Mouse (Mus musculus): ENCODE data around the gene Rhbdd1. TPM values are rescaled to one million over a fixed set of nuclear protein-coding genes. Genes with fewer than 3 reads are reported as not detected.

Gene Rhbdd1
- polyA plus RNA-seq, 1 experiment from 2014 or later = 7.6 TPM

DNA sequence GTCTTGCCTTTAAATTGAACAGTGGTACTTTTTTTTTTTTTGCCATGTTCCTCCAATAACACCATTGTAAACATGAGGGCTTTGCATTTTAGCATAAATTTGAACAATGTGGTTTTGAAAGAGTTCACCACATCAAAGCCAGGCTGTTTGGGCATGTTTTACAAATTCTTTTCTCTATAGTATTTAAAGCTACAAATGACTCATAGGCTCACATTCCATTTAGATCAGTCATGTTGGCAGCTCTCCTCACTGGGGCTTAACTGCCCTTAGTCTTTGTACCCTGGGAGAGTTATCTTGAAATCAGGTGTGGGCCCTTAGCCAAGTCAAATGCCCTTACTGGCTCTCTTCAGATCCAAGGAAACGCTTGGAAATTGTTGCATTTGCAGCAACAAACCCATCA is 112.8 kb downstream of the Rhbdd1 start:
- peak; percentile 84 for ATAC-seq (ENCODE audit: insufficient read depth)
- no peaks in the 10 kb centered on the region for H3K36me3 ChIP-seq (ENCODE audit: insufficient read depth)
- H3K27ac ChIP-seq (ENCODE audit: low read depth) = peak overlapping the region; percentile 75

DNA sequence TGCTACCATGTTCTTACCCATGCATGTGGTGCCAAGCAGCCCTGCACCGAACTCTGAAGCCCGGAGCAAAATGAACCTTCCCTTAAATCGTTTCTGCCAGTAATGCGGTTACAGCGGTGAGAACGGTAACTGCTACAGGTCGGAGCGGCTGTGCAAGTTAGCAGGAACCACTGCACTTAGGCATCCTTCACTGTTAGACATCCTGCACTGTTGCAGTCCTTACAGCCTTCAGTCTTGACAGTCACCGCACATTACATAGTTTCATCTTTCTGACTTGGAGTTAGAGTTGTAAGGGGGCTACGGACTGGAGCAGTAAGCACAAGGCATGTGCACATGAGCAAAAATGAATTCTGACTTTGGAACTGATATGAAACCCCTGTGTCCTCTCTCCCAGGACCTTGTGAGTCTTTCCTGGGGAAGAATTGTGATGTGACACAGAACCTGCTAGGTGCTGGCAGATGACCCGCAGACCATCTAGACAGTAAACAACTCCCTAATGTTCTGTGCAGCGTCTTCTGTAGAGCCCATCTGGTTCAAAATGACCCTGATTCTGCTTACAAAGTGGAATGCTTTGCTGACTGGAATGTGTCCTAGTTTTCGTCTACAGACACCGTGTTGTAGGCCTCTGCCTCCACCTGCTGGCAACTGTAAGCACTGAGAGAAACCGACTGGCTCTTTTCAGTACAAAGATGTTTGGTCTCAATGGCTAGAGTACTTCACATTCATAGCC is 116.8 kb downstream of the Rhbdd1 start:
- DNase-seq = peak; percentile 91
- H3K27me3 ChIP-seq (ENCODE audit: insufficient read depth, low read length) = no peaks in the 10 kb centered on the region
- no peak overlapping the region for H3K9ac ChIP-seq
- ATAC-seq (ENCODE audit: insufficient read depth) = peak; percentile 70; the same call in 1 of the 2 replicates
- no peaks in the 10 kb centered on the region for H3K36me3 ChIP-seq (ENCODE audit: insufficient read depth)
- no peak overlapping the region; the same call in 1 of the 2 replicates for H3K27ac ChIP-seq (ENCODE audit: low read depth)
- TF ChIP-seq CTCF (IDR thresholded peaks at IDR 0.05; ENCODE audit: low read depth) = peak; percentile 94
- H3K4me3 ChIP-seq (ENCODE audit: low read depth, low read length) = no peak overlapping the region
- H3K4me1 ChIP-seq (ENCODE audit: insufficient read depth) = peaks cover 5% of the 10 kb centered on the region; the same call in 1 of the 2 replicates
- no peak overlapping the region for H3K4me2 ChIP-seq
- H3K9me3 ChIP-seq (ENCODE audit: low read depth, low read length) = no peaks in the 10 kb centered on the region
- whole genome bisulfite sequencing = 58% methylated on average over 15 of the region's 15 CpGs

More for the DNA sequence above, 112.8 kb downstream of the Rhbdd1 start:
- H3K4me2 ChIP-seq = no peak overlapping the region
- no peak overlapping the region for H3K4me3 ChIP-seq (ENCODE audit: low read depth, low read length)
- no peak for TF ChIP-seq CTCF (IDR thresholded peaks at IDR 0.05; ENCODE audit: low read depth)
- H3K9me3 ChIP-seq (ENCODE audit: low read depth, low read length) = no peaks in the 10 kb centered on the region
- WGBS = 6% methylated on average over 1 of the region's 1 CpGs
- no peak overlapping the region for H3K9ac ChIP-seq
- DNase-seq = peak; percentile 81
- H3K4me1 ChIP-seq (ENCODE audit: insufficient read depth) = peaks cover 5% of the 10 kb centered on the region; the same call in 1 of the 2 replicates
- H3K27me3 ChIP-seq (ENCODE audit: insufficient read depth, low read length) = no peaks in the 10 kb centered on the region

DNA sequence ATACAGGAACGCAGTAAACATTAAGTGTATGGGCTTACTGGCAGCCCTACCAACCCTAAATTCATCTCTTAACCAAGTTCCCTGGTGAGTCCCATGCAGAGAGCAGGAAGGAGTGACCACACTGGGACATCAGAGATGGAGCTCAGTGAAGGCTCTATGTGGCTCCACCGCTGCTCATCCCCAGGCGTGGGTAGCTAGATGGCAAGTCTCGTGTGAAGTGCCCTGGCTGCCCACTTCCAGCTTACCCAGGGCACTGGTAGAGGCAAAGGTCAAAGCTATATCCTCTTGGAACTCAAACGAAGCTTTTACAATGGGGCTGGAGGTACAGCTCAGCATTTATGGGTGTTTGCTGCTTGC is 117.4 kb downstream of the Rhbdd1 start:
- no peak for TF ChIP-seq CTCF (IDR thresholded peaks at IDR 0.05; ENCODE audit: low read depth)
- Histone ChIP-seq H3K4me2 (no peak overlapping the region), H3K4me3 (ENCODE audit: low read depth, low read length) (no peak overlapping the region), H3K4me1 (ENCODE audit: insufficient read depth) (peaks cover 5% of the 10 kb centered on the region; the same call in 1 of the 2 replicates), H3K36me3 (ENCODE audit: insufficient read depth) (no peaks in the 10 kb centered on the region), H3K9ac (no peak overlapping the region), H3K27ac (ENCODE audit: low read depth) (no peak overlapping the region), H3K9me3 (ENCODE audit: low read depth, low read length) (no peaks in the 10 kb centered on the region), H3K27me3 (ENCODE audit: insufficient read depth, low read length) (no peaks in the 10 kb centered on the region)
- WGBS = 62% methylated on average over 5 of the region's 5 CpGs
- no peak for ATAC-seq (ENCODE audit: insufficient read depth)
- DNase-seq = no peak

DNA sequence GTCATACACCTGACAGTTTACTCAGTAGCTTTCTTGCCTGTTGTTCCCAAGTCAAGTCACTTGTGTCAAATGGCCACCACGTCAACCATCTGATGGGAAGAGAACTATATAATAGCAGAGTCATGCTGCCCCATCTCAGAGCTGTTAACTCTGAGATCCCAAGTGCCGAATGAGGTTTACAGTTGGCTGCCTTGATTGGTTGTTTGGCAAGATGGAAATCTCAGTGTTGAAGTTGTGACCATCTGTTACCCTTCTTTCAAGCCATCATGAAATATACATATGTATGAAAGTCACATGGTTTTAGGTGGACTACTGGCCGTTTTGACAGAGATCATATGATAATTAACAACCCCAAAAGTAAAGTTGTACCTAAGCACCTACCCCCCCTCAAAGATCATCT is 121.0 kb downstream of the Rhbdd1 start:
- DNase-seq (no peak), ATAC-seq (ENCODE audit: insufficient read depth) (no peak)
- Histone ChIP-seq H3K27ac (ENCODE audit: low read depth) (no peak overlapping the region), H3K4me2 (no peak overlapping the region), H3K4me1 (ENCODE audit: insufficient read depth) (no peaks in the 10 kb centered on the region), H3K9me3 (ENCODE audit: low read depth, low read length) (no peaks in the 10 kb centered on the region), H3K36me3 (ENCODE audit: insufficient read depth) (no peaks in the 10 kb centered on the region), H3K4me3 (ENCODE audit: low read depth, low read length) (no peak overlapping the region), H3K9ac (no peak overlapping the region), H3K27me3 (ENCODE audit: insufficient read depth, low read length) (no peaks in the 10 kb centered on the region)
- no peak for TF ChIP-seq CTCF (IDR thresholded peaks at IDR 0.05; ENCODE audit: low read depth)
- WGBS = 78% methylated on average over 3 of the region's 3 CpGs

DNA sequence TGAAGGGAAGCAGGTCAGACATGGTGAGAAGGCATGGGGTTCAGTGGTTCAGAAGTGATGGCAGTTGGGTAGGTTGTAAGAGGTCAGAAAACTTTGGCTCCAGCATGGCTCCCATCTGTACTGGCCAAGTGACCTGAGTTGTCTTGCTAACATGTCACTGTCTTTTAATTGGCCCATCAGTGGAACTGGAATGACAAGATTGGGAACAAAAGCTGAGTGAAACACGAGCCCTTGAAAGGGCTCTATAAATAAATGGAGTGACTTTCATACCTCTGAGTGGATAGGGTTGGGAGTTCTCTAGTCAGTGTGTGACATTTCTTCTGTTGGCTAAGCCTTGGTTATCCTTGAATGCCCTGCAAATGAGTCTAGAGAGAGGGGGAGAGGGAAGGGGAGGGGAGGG is 123.9 kb downstream of the Rhbdd1 start:
- Histone ChIP-seq H3K4me2 (no peak overlapping the region), H3K9me3 (ENCODE audit: low read depth, low read length) (no peaks in the 10 kb centered on the region)
- 45% methylated on average over 1 of the region's 1 CpGs for WGBS

DNA sequence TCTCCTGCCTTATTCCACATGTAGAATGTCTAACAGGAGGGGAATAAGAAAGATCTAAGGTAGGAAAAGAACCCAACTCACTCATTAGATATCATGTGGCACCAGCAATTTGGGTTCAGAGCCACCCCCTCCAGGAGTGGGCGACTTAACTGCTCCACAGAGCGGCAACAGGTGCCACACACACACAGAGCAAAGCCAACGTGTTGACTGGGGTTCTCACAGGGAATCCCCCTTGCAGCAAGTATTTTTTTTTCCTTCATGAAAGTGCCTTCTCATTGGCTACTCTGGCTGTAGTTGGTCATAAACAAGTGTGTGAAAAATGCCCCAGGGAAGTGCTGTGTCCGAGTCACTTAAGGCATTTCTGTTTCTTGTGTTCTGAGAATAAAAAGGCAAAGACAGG is 127.3 kb downstream of the Rhbdd1 start:
- Histone ChIP-seq H3K9ac (no peak overlapping the region), H3K4me1 (ENCODE audit: insufficient read depth) (no peaks in the 10 kb centered on the region), H3K4me2 (no peak overlapping the region), H3K36me3 (ENCODE audit: insufficient read depth) (no peaks in the 10 kb centered on the region), H3K4me3 (ENCODE audit: low read depth, low read length) (no peak overlapping the region), H3K27me3 (ENCODE audit: insufficient read depth, low read length) (no peaks in the 10 kb centered on the region), H3K27ac (ENCODE audit: low read depth) (no peak overlapping the region), H3K9me3 (ENCODE audit: low read depth, low read length) (no peaks in the 10 kb centered on the region)
- ATAC-seq (ENCODE audit: insufficient read depth) (no peak), DNase-seq (no peak)
- WGBS = 69% methylated on average over 4 of the region's 4 CpGs
- no peak for TF ChIP-seq CTCF (IDR thresholded peaks at IDR 0.05; ENCODE audit: low read depth)

More for the DNA sequence above, 123.9 kb downstream of the Rhbdd1 start:
- Histone ChIP-seq H3K27ac (ENCODE audit: low read depth) (no peak overlapping the region), H3K27me3 (ENCODE audit: insufficient read depth, low read length) (no peaks in the 10 kb centered on the region), H3K9ac (no peak overlapping the region), H3K4me1 (ENCODE audit: insufficient read depth) (no peaks in the 10 kb centered on the region), H3K36me3 (ENCODE audit: insufficient read depth) (no peaks in the 10 kb centered on the region), H3K4me3 (ENCODE audit: low read depth, low read length) (no peak overlapping the region)
- no peak for ATAC-seq (ENCODE audit: insufficient read depth)
- DNase-seq = no peak
- TF ChIP-seq CTCF (IDR thresholded peaks at IDR 0.05; ENCODE audit: low read depth) = no peak

DNA sequence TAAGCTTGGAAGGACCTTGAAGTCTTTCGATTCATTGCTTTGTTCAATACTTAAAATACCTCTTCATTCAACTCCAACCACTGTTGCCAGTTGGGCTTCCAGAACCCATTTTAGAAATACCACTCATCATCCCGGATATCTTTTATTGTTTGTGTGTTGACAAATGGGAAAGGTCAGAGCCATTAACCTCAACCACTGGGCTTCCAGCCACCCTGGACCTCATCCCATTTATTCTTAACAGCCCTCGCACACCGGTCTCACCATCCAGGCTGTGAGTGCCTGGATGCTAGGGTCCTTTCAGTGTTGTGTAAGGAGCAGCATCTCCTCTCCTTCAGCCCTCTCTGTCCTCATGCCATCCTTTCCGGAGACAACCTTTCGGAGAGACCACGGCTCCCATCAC is 129.8 kb downstream of the Rhbdd1 start:
- no peaks in the 10 kb centered on the region for H3K36me3 ChIP-seq (ENCODE audit: insufficient read depth)
- TF ChIP-seq CTCF (IDR thresholded peaks at IDR 0.05; ENCODE audit: low read depth) = no peak
- no peaks in the 10 kb centered on the region for H3K4me1 ChIP-seq (ENCODE audit: insufficient read depth)
- no peaks in the 10 kb centered on the region for H3K27me3 ChIP-seq (ENCODE audit: insufficient read depth, low read length)
- H3K9ac ChIP-seq = no peak overlapping the region
- WGBS = 75% methylated on average over 7 of the region's 7 CpGs
- ATAC-seq (ENCODE audit: insufficient read depth) = no peak
- H3K9me3 ChIP-seq (ENCODE audit: low read depth, low read length) = no peaks in the 10 kb centered on the region
- no peak overlapping the region for H3K4me3 ChIP-seq (ENCODE audit: low read depth, low read length)
- no peak for DNase-seq
- H3K4me2 ChIP-seq = no peak overlapping the region
- no peak overlapping the region for H3K27ac ChIP-seq (ENCODE audit: low read depth)

All from lung, embryonic 14.5 days (tissue).